Comparison of ENCODE assay signal across 12 mouse cellular contexts in the genomic region with DNA sequence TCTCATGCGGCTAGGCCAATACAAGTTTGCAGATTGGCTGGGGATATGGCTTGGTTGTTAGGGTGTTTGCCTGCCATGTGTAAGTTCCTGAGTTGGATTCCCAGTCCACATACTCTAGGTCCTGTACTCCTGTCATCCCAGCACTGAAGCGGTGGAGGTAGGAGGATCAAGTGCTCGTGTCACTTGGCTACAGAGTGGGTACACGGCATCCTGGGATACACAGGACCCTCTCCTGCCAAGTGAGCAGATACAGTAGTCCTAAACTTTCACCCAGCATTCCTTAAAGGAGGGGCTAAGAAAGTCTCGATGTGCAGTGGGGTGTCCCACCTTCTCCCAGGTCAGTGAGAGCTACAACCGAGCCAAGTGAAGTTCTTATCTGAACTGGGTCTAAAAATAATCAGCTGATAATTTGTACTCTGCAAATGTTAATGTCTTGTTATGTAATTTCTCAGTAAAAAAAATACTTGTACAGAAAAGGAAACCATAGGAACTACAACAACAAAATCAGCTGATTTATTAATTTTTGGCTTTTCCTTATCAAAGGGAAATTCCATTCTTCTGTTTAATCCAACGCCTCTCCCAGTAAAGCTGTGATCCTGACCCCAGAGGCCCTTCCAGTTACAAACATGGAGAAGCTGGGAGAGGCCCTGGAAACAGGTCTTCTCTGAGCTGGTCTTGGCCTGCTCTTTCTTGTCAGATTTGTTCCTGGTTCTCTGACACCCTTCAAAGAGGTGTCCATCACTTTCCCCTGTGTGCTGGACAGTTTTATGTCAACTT. TPM values are rescaled to one million over a fixed set of nuclear protein-coding genes. Genes with fewer than 3 reads are reported as not detected.
DNase-seq lines count a peak whose midpoint lies in the region; ATAC-seq lines count a peak whose summit lies in the region.
"Had no signal": no experiment of that assay in that cellular context is flagged by ENCODE, and none has a peak within 500 bp of the region (broad histone marks: within the 10 kb centered on the region; RNA-seq: fewer than 3 reads in every experiment).

No protein-coding gene starts in this region.

- no peaks in the 10 kb centered on the region for H3K9me3 ChIP-seq in kidney, embryonic 14.5 days (ENCODE audit: control insufficient read depth, low read length)
- 0 out of 2 replicates have a peak, but pooled peaks cover 3% of the 10 kb centered on the region for H3K9me3 ChIP-seq in heart, embryonic 13.5 days
- H3K9me3 ChIP-seq: hindbrain, embryonic 13.5 days had no signal

- intact Hi-C loops in gastrocnemius, postnatal 36 days (cut with DNase I), result no loop called here

- H3K36me3 ChIP-seq in kidney, embryonic 14.5 days (ENCODE audit: control insufficient read depth, insufficient read depth, low read length), result peaks cover 3% of the 10 kb centered on the region; the same call in 1 of the 2 replicates
- H3K36me3 ChIP-seq in heart, embryonic 13.5 days, result peaks cover 16% of the 10 kb centered on the region
- H3K36me3 ChIP-seq: hindbrain, embryonic 13.5 days had no signal

- H3K27me3 ChIP-seq in kidney, embryonic 14.5 days (ENCODE audit: control insufficient read depth, insufficient read depth, low read length), result no peaks in the 10 kb centered on the region
- H3K27me3 ChIP-seq in heart, embryonic 13.5 days (replicated peaks), result no peaks in the 10 kb centered on the region
- H3K27me3 ChIP-seq: hindbrain, embryonic 13.5 days had no signal

- no peak overlapping the region for H3K4me3 ChIP-seq in kidney, embryonic 14.5 days (ENCODE audit: low read length)
- no peak overlapping the region for H3K4me3 ChIP-seq in heart, embryonic 13.5 days
- H3K4me3 ChIP-seq: hindbrain, embryonic 13.5 days had no signal

- H3K4me2 ChIP-seq in kidney, embryonic 14.5 days (replicated peaks; ENCODE audit: low read depth, low read length), result no peak overlapping the region
- no peak overlapping the region for H3K4me2 ChIP-seq in heart, embryonic 13.5 days
- H3K4me2 ChIP-seq: hindbrain, embryonic 13.5 days had no signal

- DNase-seq in kidney, adult 8-10 months, result no peak
- DNase-seq in adipocyte (ENCODE audit: low spot score), result peak; percentile 44
- peak; percentile 26 to 53 for DNase-seq in kidney, postnatal 25 days
- DNase-seq in thymus, postnatal 0 days (ENCODE audit: low spot score), result no peak
- DNase-seq in thymus, postnatal 10 days (ENCODE audit: low spot score in 2 of 2), result no peak
- no peak for DNase-seq in gastrocnemius, postnatal 36 days
- DNase-seq: adrenal gland, adult 2 months; right cerebral cortex, postnatal 14 days had no signal

- no peak for ATAC-seq in kidney, embryonic 14.5 days (ENCODE audit: low FRiP score, low TSS enrichment)
- no peak for ATAC-seq in heart, embryonic 13.5 days (ENCODE audit: extremely low read depth, insufficient number of reproducible peaks, low FRiP score, low TSS enrichment)
- ATAC-seq: CD4-positive, CD25-positive, alpha-beta regulatory T cell, adult 4 months had no signal

- H3K27ac ChIP-seq in kidney, embryonic 14.5 days (ENCODE audit: low read depth, low read length), result peak overlapping the region; percentile 30; the same call in 1 of the 2 replicates
- H3K27ac ChIP-seq in heart, embryonic 13.5 days (replicated peaks), result peak overlapping the region; percentile 48
- H3K27ac ChIP-seq: hindbrain, embryonic 13.5 days had no signal

- no peaks in the 10 kb centered on the region for H3K4me1 ChIP-seq in kidney, embryonic 14.5 days (ENCODE audit: control insufficient read depth, insufficient read depth, low read length)
- peaks cover 16% of the 10 kb centered on the region for H3K4me1 ChIP-seq in heart, embryonic 13.5 days
- H3K4me1 ChIP-seq: hindbrain, embryonic 13.5 days had no signal

- no peak overlapping the region for H3K9ac ChIP-seq in kidney, embryonic 14.5 days (ENCODE audit: low read depth, low read length)
- no peak overlapping the region for H3K9ac ChIP-seq in heart, embryonic 13.5 days
- H3K9ac ChIP-seq: hindbrain, embryonic 13.5 days had no signal

- 80% methylated on average over 7 of the region's 7 CpGs for WGBS in kidney, embryonic 14.5 days
- WGBS in heart, embryonic 13.5 days, result 41% methylated on average over 7 of the region's 7 CpGs

RNA-seq across cellular contexts. Expression of a gene that starts 49.2 kb away (rescaled TPM):
- polyA plus RNA-seq in kidney, embryonic 14.5 days (2014; fragmentation: Nextera tagmentation; extraction: Ambion mirVana), result 22.5 and 24.3 TPM in 2 replicates
- 5.6 and 6.2 TPM in 2 replicates for polyA plus RNA-seq in heart, embryonic 13.5 days (2015; fragmentation: Nextera tagmentation; extraction: Ambion mirVana)
- 28.4 and 35.1 TPM in 2 replicates for polyA plus RNA-seq in thymus, postnatal 0 days (2015; fragmentation: Nextera tagmentation; extraction: Ambion mirVana)
- 10 to 100 TPM; 11.6 to 12.3 TPM for total RNA-seq in gastrocnemius, postnatal 36 days (2021)

Comparison
In these comparisons a context has a peak if more than half of its experiments do, and no peak if none do; other contexts are left out.
1. DNase-seq: peak in adipocyte (single experiment) and kidney, postnatal 25 days (2 of 2); none in kidney, adult 8-10 months (0 of 2), thymus, postnatal 0 days (single experiment), thymus, postnatal 10 days (0 of 2) and gastrocnemius, postnatal 36 days (0 of 2).